Mouse (Mus musculus) stomach, embryonic 15.5 days (tissue): ENCODE results near the gene Ddt. TPM values are rescaled to one million over a fixed set of nuclear protein-coding genes. Genes with fewer than 3 reads are reported as not detected.

Experiments used
- ATAC-seq: fragments of 200-750 bp; cut with Nextera tagmentation; 2 replicates; pipeline ENCODE4 v1.8.0; 2017; ENCODE audit warnings: low read depth, moderate number of reproducible peaks, moderate TSS enrichment; ENCODE audit not compliant: insufficient read depth, low FRiP score
- H3K27ac ChIP-seq: fragments of 300-500 bp; sonication (generic); 2 replicates; pipeline ENCODE4 v1.5.1; 2015; ENCODE audit warnings: mild to moderate bottlenecking, inconsistent platforms
- H3K27me3 ChIP-seq: fragments of 300-500 bp; sonication (generic); replicated peaks from 2 replicates; pipeline ENCODE4 v1.6.1; 2015; ENCODE audit warnings: inconsistent platforms
- H3K36me3 ChIP-seq: fragments of 300-500 bp; sonication (generic); 2 replicates; pipeline ENCODE4 v1.6.1; 2015; ENCODE audit warnings: inconsistent platforms
- H3K4me1 ChIP-seq: fragments of 300-500 bp; sonication (generic); 2 replicates; pipeline ENCODE4 v1.6.1; 2015; ENCODE audit warnings: inconsistent platforms
- H3K4me2 ChIP-seq: fragments of 300-500 bp; sonication (generic); 2 replicates; pipeline ENCODE4 v1.6.1; 2015; ENCODE audit warnings: mild to moderate bottlenecking, inconsistent platforms
- H3K4me3 ChIP-seq: fragments of 300-500 bp; sonication (generic); replicated peaks from 2 replicates; pipeline ENCODE4 v1.5.1; 2015; ENCODE audit warnings: inconsistent platforms
- H3K9ac ChIP-seq: fragments of 300-500 bp; sonication (generic); 2 replicates; pipeline ENCODE4 v1.6.1; 2015; ENCODE audit warnings: inconsistent platforms
- H3K9me3 ChIP-seq: fragments of 300-500 bp; sonication (generic); 2 replicates; pipeline ENCODE4 v1.6.1; 2016; ENCODE audit warnings: inconsistent platforms
- WGBS: fragments of 180-500 bp; shearing (Covaris S2); methylation state at CpG from one replicate; pipeline ENCODE4 v1.1.7; 2015; 5-methylcytosine and 5-hydroxymethylcytosine counted together
- polyA plus RNA-seq: library from polyadenylated mRNA; unstranded; fragments of >200 nt; fragmentation: Nextera tagmentation; extraction: Ambion mirVana; gene quantifications from 2 replicates; pipeline ENCODE4 v1.2.1, GENCODE M21; 2015

The Ddt gene
- polyA plus RNA-seq, 1 experiment from 2014 or later: 84.3 TPM

GRCm38 (mm10) chr10:75764519-75765473 lies 8.4 kb downstream of the Ddt start:
- Histone ChIP-seq H3K27ac (peak overlapping the region; percentile 77), H3K36me3 (no peaks in the 10 kb centered on the region), H3K9me3 (no peaks in the 10 kb centered on the region), H3K4me2 (peak overlapping the region; percentile 74), H3K4me1 (peaks cover 10% of the 10 kb centered on the region), H3K27me3 (no peaks in the 10 kb centered on the region), H3K9ac (peak overlapping the region; percentile 5; the same call in 1 of the 2 replicates), H3K4me3 (peak overlapping the region; percentile 96)
- 1% methylated on average over 27 of the region's 27 CpGs for WGBS
- ATAC-seq: peak; percentile 34; the same call in 1 of the 2 replicates

GRCm38 (mm10) chr10:75763682-75764518 lies 9.3 kb downstream of the Ddt start, which contains the start of gene Cabin1:
Cabin1 (minus strand) TSS chr10:75764341.
- ATAC-seq: peak; percentile 97
- Histone ChIP-seq H3K4me2 (peak within 1 kb of the TSS; percentile 74), H3K27me3 (no peaks in the 10 kb centered on the region), H3K4me1 (peaks cover 10% of the 10 kb centered on the region), H3K27ac (peak within 1 kb of the TSS; percentile 77), H3K4me3 (peak within 1 kb of the TSS; percentile 96), H3K36me3 (no peaks in the 10 kb centered on the region), H3K9me3 (no peaks in the 10 kb centered on the region), H3K9ac (peak within 1 kb of the TSS; percentile 78)
- under 1% methylated on average over 61 of the region's 61 CpGs for WGBS

- 0 out of 2 replicates have a peak overlapping the region, but pooled peaks have one; percentile 41 for H3K4me2 ChIP-seq
- 87% methylated on average over 3 of the region's 3 CpGs for WGBS
- peaks cover 10% of the 10 kb centered on the region for H3K4me1 ChIP-seq
- H3K4me3 ChIP-seq: no peak overlapping the region
- H3K9ac ChIP-seq: no peak overlapping the region
- H3K27ac ChIP-seq: no peak overlapping the region
- no peaks in the 10 kb centered on the region for H3K27me3 ChIP-seq
- no peak for ATAC-seq
- peaks cover 7% of the 10 kb centered on the region; the same call in 1 of the 2 replicates for H3K36me3 ChIP-seq
- H3K9me3 ChIP-seq: no peaks in the 10 kb centered on the region
These were observed 10.8 kb downstream of the Ddt start for GRCm38 (mm10) chr10:75762413-75762812.

GRCm38 (mm10) chr10:75760311-75760710 lies 12.9 kb downstream of the Ddt start:
- Histone ChIP-seq H3K4me1 (peaks cover 10% of the 10 kb centered on the region), H3K27me3 (no peaks in the 10 kb centered on the region), H3K36me3 (peaks cover 11% of the 10 kb centered on the region; the same call in 1 of the 2 replicates), H3K4me3 (no peak overlapping the region), H3K27ac (no peak overlapping the region), H3K9ac (no peak overlapping the region), H3K9me3 (no peaks in the 10 kb centered on the region), H3K4me2 (no peak overlapping the region)
- ATAC-seq: no peak
- WGBS: 96% methylated on average over 3 of the region's 3 CpGs

GRCm38 (mm10) chr10:75756719-75757118 lies 16.5 kb downstream of the Ddt start:
- H3K27me3 ChIP-seq: no peaks in the 10 kb centered on the region
- H3K9ac ChIP-seq: no peak overlapping the region
- no peak overlapping the region for H3K4me3 ChIP-seq
- peaks cover 24% of the 10 kb centered on the region for H3K36me3 ChIP-seq
- no peak overlapping the region for H3K27ac ChIP-seq
- 91% methylated on average over 11 of the region's 11 CpGs for WGBS
- no peaks in the 10 kb centered on the region for H3K4me1 ChIP-seq
- H3K9me3 ChIP-seq: no peaks in the 10 kb centered on the region
- no peak overlapping the region for H3K4me2 ChIP-seq
- no peak for ATAC-seq

- ATAC-seq: peak; percentile 80; the same call in 1 of the 2 replicates
- H3K4me3 ChIP-seq: no peak overlapping the region
- no peak overlapping the region for H3K9ac ChIP-seq
- whole genome bisulfite sequencing: 42% methylated on average over 3 of the region's 3 CpGs
- peaks cover 50% of the 10 kb centered on the region for H3K36me3 ChIP-seq
- no peaks in the 10 kb centered on the region for H3K27me3 ChIP-seq
- H3K9me3 ChIP-seq: no peaks in the 10 kb centered on the region
- no peak overlapping the region for H3K4me2 ChIP-seq
- H3K27ac ChIP-seq: no peak overlapping the region
- no peaks in the 10 kb centered on the region for H3K4me1 ChIP-seq
These were observed 29.2 kb downstream of the Ddt start for GRCm38 (mm10) chr10:75744017-75744416.

- Histone ChIP-seq H3K4me1 (no peaks in the 10 kb centered on the region), H3K9me3 (no peaks in the 10 kb centered on the region), H3K36me3 (peaks cover 51% of the 10 kb centered on the region), H3K4me3 (no peak overlapping the region), H3K27me3 (no peaks in the 10 kb centered on the region), H3K9ac (no peak overlapping the region), H3K4me2 (no peak overlapping the region), H3K27ac (no peak overlapping the region)
- no peak for ATAC-seq
- WGBS: 93% methylated on average over 12 of the region's 12 CpGs
These were observed 29.8 kb downstream of the Ddt start for GRCm38 (mm10) chr10:75743369-75743768.

GRCm38 (mm10) chr10:75740866-75741265 lies 32.3 kb downstream of the Ddt start:
- Histone ChIP-seq H3K4me1 (no peaks in the 10 kb centered on the region), H3K4me2 (no peak overlapping the region), H3K27ac (no peak overlapping the region), H3K9ac (no peak overlapping the region), H3K36me3 (peaks cover 50% of the 10 kb centered on the region), H3K4me3 (no peak overlapping the region), H3K9me3 (no peaks in the 10 kb centered on the region), H3K27me3 (no peaks in the 10 kb centered on the region)
- ATAC-seq: no peak
- WGBS: 94% methylated on average over 3 of the region's 3 CpGs

- Histone ChIP-seq H3K9me3 (no peaks in the 10 kb centered on the region), H3K27me3 (no peaks in the 10 kb centered on the region), H3K36me3 (peaks cover 46% of the 10 kb centered on the region), H3K27ac (no peak overlapping the region), H3K4me1 (no peaks in the 10 kb centered on the region), H3K4me2 (no peak overlapping the region), H3K9ac (no peak overlapping the region), H3K4me3 (no peak overlapping the region)
- no peak for ATAC-seq
- 85% methylated on average over 7 of the region's 7 CpGs for WGBS
These were observed 47.8 kb downstream of the Ddt start for GRCm38 (mm10) chr10:75725449-75725848.
